Mouse (Mus musculus): ENCODE measurements at regions not wholly inside any gene's neighbourhood (a gene's known extent, or its start where the extent isn't known, plus 50 kb on each side); places are given as distances from the start of the nearest gene placed in this dataset.

- DNase-seq (ENCODE audit: low spot score in 2 of 2): no peak
Measured at GRCm38 (mm10) chr12:56472856-56473647, 63.7 kb downstream of the Nkx2-1 start.

- no peak for DNase-seq (ENCODE audit: low spot score in 2 of 2)
Measured at GRCm38 (mm10) chr12:56470932-56471500, 65.7 kb downstream of the Nkx2-1 start.

- no peak for DNase-seq (ENCODE audit: low spot score in 2 of 2)
Measured at GRCm38 (mm10) chr12:56459508-56460119, 77.1 kb downstream of the Nkx2-1 start.

- DNase-seq (ENCODE audit: low spot score in 2 of 2): no peak
Measured at GRCm38 (mm10) chr12:56458665-56459507, 77.8 kb downstream of the Nkx2-1 start.

- no peak for DNase-seq (ENCODE audit: low spot score in 2 of 2)
Measured at GRCm38 (mm10) chr12:56457951-56458350, 78.8 kb downstream of the Nkx2-1 start.

GRCm38 (mm10) chr12:56457356-56457755, 79.4 kb downstream of the Nkx2-1 start:
- no peak for DNase-seq (ENCODE audit: low spot score in 2 of 2)

- no peak for DNase-seq (ENCODE audit: low spot score in 2 of 2)
Measured at GRCm38 (mm10) chr12:56450261-56450660, 86.4 kb downstream of the Nkx2-1 start.

- no peak for DNase-seq (ENCODE audit: low spot score in 2 of 2)
Measured at GRCm38 (mm10) chr12:56448786-56449564, 87.7 kb downstream of the Nkx2-1 start.

- DNase-seq (ENCODE audit: low spot score in 2 of 2): no peak
Measured at GRCm38 (mm10) chr12:56441166-56441817, 95.4 kb downstream of the Nkx2-1 start.

GRCm38 (mm10) chr12:56440068-56440847, 94.6 kb upstream of the Mbip start:
- no peak for DNase-seq (ENCODE audit: low spot score in 2 of 2)

- DNase-seq (ENCODE audit: low spot score in 2 of 2): no peak
Measured at GRCm38 (mm10) chr12:56438384-56438783, 92.7 kb upstream of the Mbip start.

GRCm38 (mm10) chr12:56437975-56438374, 92.3 kb upstream of the Mbip start:
- DNase-seq (ENCODE audit: low spot score in 2 of 2): no peak

GRCm38 (mm10) chr12:56426681-56427246, 81.1 kb upstream of the Mbip start:
- no peak for DNase-seq (ENCODE audit: low spot score in 2 of 2)

GRCm38 (mm10) chr12:56416106-56416505, 70.4 kb upstream of the Mbip start:
- no peak for DNase-seq (ENCODE audit: low spot score in 2 of 2)

- peak; percentile 2 to 28 for DNase-seq (ENCODE audit: low spot score in 2 of 2)
Measured at GRCm38 (mm10) chr12:56414861-56415765, 69.4 kb upstream of the Mbip start.

- DNase-seq (ENCODE audit: low spot score in 2 of 2): no peak
Measured at GRCm38 (mm10) chr12:56405658-56406057, 60.0 kb upstream of the Mbip start.

GRCm38 (mm10) chr12:56404833-56405232, 59.1 kb upstream of the Mbip start:
- DNase-seq (ENCODE audit: low spot score in 2 of 2): peak; percentile 43 to 46

- DNase-seq (ENCODE audit: low spot score in 2 of 2): no peak
Measured at GRCm38 (mm10) chr12:56404262-56404661, 58.6 kb upstream of the Mbip start.

All from adrenal gland, adult 18-20 months (tissue).